Mouse (Mus musculus) thymus, adult 2 months (tissue): ENCODE measurements around the gene Myo7a. TPM values are rescaled to one million over a fixed set of nuclear protein-coding genes. Genes with fewer than 3 reads are reported as not detected.

Experiments used
- DNase-seq: peaks from one replicate; pipeline ENCODE4 v3.0.0; 2021
- H3K27ac ChIP-seq: fragments of 200-500 bp; 2 replicates; pipeline ENCODE4 v1.5.1; 2012; ENCODE audit warnings: low read length, control low read depth; ENCODE audit not compliant: control insufficient read depth, insufficient read depth
- H3K27me3 ChIP-seq: fragments of 200-500 bp; 2 replicates; pipeline ENCODE4 v1.6.1; 2012; ENCODE audit warnings: mild to moderate bottlenecking, low read length, moderate library complexity, mixed read lengths; ENCODE audit not compliant: control insufficient read depth, insufficient read depth
- H3K36me3 ChIP-seq: fragments of 200-500 bp; 2 replicates; pipeline ENCODE4 v1.6.1; 2012; ENCODE audit warnings: mild to moderate bottlenecking, low read length, moderate library complexity; ENCODE audit not compliant: control insufficient read depth, insufficient read depth
- H3K4me1 ChIP-seq: fragments of 200-500 bp; replicated peaks from 2 replicates; pipeline ENCODE4 v1.6.1; 2012; ENCODE audit warnings: low read length; ENCODE audit not compliant: control insufficient read depth, insufficient read depth
- H3K4me3 ChIP-seq: fragments of 200-500 bp; 2 replicates; pipeline ENCODE4 v1.5.1; 2012; ENCODE audit warnings: mild to moderate bottlenecking, low read length, control low read depth, moderate library complexity; ENCODE audit not compliant: control insufficient read depth, insufficient read depth
- CTCF ChIP-seq: fragments of 200-500 bp; IDR thresholded peaks from 2 replicates; pipeline ENCODE4 v1.5.1; 2012; ENCODE audit warnings: mild to moderate bottlenecking, control low read depth, low read length, moderate library complexity, borderline replicate concordance; ENCODE audit not compliant: control insufficient read depth, poor library complexity, insufficient read depth; ENCODE audit errors: extremely low read depth
- POLR2A ChIP-seq: fragments of 200-500 bp; IDR thresholded peaks from 2 replicates; pipeline ENCODE4 v1.6.1; 2012; ENCODE audit warnings: mild to moderate bottlenecking, low read length, control low read depth, moderate library complexity; ENCODE audit not compliant: control insufficient read depth, poor library complexity, insufficient read depth; ENCODE audit errors: extremely low read depth
- WGBS: fragments of 180-500 bp; shearing (Covaris S2); methylation state at CpG from one replicate; pipeline ENCODE4 v1.1.7; 2018; 5-methylcytosine and 5-hydroxymethylcytosine counted together
- polyA plus RNA-seq: library from polyadenylated mRNA; depleted of rRNA; stranded (reverse); fragments of >200 nt; gene quantifications from 2 replicates; pipeline ENCODE4 v1.2.3, GENCODE M21; 2012

Myo7a gene
- polyA plus RNA-seq, 1 experiment = 10.1 TPM

DNA sequence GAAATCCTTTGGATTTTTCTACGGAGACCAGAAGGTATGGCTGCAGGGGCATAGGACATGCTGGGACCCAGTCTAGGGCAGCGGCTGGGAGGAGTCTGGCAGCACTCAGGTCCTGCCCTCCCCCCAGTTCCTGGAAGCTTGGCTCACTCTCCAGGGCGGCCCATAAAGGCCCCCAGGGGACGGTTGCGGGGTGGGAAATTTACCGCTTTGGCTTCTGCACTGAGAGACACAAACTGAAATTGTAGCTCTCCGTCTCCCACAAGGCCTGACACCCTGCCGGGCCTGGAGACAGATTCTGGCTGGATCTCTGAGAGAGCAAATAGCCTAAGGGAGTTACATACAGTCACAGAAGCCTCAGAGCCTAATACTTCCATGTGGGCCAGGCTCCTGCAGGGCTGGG, 33.1 kb upstream of the Myo7a start:
- Histone ChIP-seq H3K27me3 (no peaks in the 10 kb centered on the region), H3K27ac (no peak overlapping the region), H3K4me3 (no peak overlapping the region), H3K36me3 (no peaks in the 10 kb centered on the region), H3K4me1 (no peaks in the 10 kb centered on the region)
- no peak for DNase-seq
- TF ChIP-seq CTCF = no peak
- TF ChIP-seq POLR2A = no peak
- WGBS = 91% methylated on average over 8 of the region's 8 CpGs

DNA sequence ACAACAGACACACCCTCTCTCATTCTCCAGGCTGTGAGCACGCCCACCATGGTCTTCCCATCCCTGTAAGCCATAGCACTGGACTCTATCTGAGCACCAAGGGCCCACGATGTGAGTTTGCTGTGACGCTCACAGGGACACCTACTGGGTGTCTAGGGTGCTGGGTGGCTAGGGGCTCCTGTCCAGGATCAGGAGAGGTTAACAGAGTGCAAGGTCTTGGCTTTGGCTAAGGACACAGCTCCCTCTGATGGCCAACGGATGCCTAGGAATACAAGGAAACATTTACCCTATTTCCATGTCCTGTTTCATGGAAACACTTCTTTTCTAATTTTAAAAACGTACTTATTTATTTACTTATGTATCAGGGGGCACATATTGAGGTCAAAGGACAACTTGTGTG, 31.2 kb upstream of the Myo7a start:
- Histone ChIP-seq H3K4me1 (no peaks in the 10 kb centered on the region), H3K27ac (no peak overlapping the region), H3K4me3 (no peak overlapping the region), H3K36me3 (no peaks in the 10 kb centered on the region), H3K27me3 (no peaks in the 10 kb centered on the region)
- WGBS = 95% methylated on average over 5 of the region's 5 CpGs
- TF ChIP-seq POLR2A = no peak
- TF ChIP-seq CTCF = no peak
- DNase-seq = no peak

DNA sequence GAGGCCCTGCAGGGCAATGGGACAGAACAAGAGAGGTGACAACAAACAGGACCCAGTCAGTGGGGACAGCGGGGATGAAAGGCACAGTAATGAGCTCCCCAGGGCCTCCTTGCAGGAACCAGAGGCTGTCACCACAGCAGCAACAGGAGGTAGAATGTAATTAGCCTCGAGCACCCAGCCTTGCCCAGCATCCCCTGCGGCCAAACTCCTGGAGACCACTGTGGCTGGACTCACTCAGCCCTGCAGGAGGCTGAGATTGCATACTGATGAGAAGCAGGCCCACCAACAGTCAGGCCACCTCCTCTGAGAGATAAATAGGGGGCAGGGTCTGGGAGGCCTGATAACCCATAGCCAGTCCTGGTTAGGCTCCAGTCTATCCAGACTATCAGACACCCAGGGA, 30.5 kb upstream of the Myo7a start:
- no peaks in the 10 kb centered on the region for H3K36me3 ChIP-seq
- 96% methylated on average over 3 of the region's 3 CpGs for WGBS
- no peak for DNase-seq
- no peaks in the 10 kb centered on the region for H3K4me1 ChIP-seq
- H3K4me3 ChIP-seq = no peak overlapping the region
- TF ChIP-seq POLR2A = no peak
- TF ChIP-seq CTCF = no peak
- H3K27me3 ChIP-seq = no peaks in the 10 kb centered on the region
- no peak overlapping the region for H3K27ac ChIP-seq

DNA sequence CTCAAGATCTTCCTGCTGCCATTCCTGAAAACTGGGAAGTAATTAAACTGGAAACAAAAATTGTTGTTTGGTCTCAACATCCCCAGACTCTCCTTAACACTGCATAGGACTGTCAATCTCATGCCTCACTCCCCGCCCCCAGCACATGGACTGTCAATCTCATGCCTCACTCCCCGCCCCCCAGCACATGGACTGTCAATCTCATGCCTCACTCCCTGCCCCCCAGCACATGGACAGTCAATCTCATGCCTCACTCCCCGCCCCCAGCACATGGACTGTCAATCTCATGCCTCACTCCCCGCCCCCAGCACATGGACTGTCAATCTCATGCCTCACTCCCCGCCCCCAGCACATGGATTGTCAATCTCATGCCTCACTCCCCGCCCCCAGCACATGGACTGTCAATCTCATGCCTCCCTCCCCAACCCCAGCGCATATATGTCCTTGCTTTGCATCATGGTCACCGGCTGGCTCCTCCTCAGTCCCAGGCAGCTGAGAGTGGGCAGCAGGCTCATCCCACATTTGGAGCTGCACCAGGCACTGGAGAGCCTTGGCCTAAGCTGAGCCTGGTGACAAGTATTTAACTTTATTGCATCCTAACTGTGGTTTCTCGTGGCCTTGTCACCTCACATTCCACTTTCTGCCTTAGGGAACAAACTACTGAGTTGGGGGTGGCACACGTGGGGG, 29.5 kb upstream of the Myo7a start:
- TF ChIP-seq POLR2A (no peak), CTCF (no peak)
- H3K4me3 ChIP-seq = no peak overlapping the region
- H3K27me3 ChIP-seq = no peaks in the 10 kb centered on the region
- H3K4me1 ChIP-seq = no peaks in the 10 kb centered on the region
- no peak for DNase-seq
- H3K27ac ChIP-seq = no peak overlapping the region
- no peaks in the 10 kb centered on the region for H3K36me3 ChIP-seq
- WGBS = 93% methylated on average over 10 of the region's 10 CpGs

GRCm38 (mm10) chr7:98147766-98148165, 28.4 kb upstream of the Myo7a start:
- no peak for DNase-seq
- no peaks in the 10 kb centered on the region for H3K27me3 ChIP-seq
- H3K4me1 ChIP-seq = no peaks in the 10 kb centered on the region
- no peak overlapping the region for H3K27ac ChIP-seq
- H3K36me3 ChIP-seq = no peaks in the 10 kb centered on the region
- no peak overlapping the region for H3K4me3 ChIP-seq
- 95% methylated on average over 8 of the region's 8 CpGs for WGBS
- TF ChIP-seq POLR2A (no peak), CTCF (no peak)

DNA sequence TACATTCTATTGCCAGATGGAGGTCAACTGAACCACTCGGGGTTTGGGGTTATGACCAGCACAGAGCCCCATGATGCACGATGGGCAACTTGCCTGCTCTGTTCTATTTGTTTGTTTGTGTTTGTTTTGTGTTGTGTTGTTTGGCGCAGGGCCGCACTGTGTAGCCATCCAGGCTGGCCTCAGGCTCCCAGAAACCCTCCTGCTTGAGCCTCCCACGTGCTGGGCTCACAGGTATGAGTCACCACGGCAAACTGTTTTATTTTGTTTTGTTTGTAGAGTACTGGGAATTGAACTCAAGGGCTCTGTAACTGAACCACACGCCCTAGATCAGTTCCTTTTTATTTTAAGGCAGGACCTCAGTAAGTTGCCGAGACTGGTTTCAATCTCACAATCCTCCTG, 27.1 kb upstream of the Myo7a start:
- H3K27me3 ChIP-seq = no peaks in the 10 kb centered on the region
- H3K4me3 ChIP-seq = no peak overlapping the region
- TF ChIP-seq POLR2A (no peak), CTCF (no peak)
- DNase-seq = no peak
- no peaks in the 10 kb centered on the region for H3K36me3 ChIP-seq
- H3K27ac ChIP-seq = no peak overlapping the region
- H3K4me1 ChIP-seq = no peaks in the 10 kb centered on the region
- WGBS = 91% methylated on average over 8 of the region's 8 CpGs
